Mouse (Mus musculus): ENCODE results near the gene Cbr2.

The Cbr2 gene

DNA sequence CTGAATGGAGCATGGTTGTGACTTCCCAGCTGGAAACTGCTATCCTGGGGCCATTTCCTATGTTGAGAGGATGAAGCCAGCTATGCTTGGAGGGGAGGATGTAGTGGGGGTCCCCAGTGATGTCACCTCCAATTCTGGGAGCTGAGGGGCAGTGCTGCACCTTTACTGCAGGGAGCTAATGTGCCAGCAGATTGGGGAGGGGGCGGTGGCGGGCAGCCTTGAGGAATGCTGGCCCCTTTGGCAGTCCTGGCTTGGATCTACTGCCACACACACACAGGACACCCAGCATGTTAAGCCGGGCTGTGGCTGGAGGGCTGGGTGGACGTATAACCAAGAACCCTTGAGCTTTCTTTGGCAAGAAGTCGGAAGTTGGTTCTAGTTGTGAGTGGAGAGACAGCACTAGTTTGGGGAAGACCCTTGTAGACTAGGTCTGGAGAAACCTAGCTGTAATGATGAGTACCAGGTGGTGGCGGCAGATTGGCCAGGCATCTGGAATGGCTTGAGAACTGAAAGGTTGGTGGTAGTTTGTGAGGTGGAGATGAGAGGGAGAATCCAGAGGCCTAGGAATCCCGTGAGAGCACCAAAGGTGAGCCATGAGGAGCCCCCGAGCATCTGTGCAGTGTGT, 19.8 kb downstream of the Cbr2 start:
- DNase-seq (ENCODE audit: low read depth): no peak

DNA sequence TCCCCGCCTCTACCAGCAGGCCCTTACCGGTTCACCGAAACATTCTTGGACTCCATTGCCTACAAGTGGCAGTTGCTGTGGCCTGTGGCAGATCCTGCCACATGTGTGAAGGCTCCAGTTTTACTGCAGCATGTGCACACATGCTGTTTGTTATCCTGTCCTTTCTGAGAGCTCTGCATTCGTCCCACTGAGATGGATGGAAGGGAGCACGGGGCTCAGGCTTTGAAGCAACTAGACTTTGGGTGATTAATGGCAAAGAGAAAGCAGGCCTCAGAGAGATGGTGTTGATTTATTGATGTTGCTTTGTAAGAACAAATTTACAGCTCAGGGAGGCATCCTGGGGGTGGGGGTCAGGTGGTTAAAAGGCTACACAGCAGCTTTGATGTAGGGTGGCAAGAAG, 21.2 kb downstream of the Cbr2 start:
- no peak for DNase-seq (ENCODE audit: low read depth)

DNA sequence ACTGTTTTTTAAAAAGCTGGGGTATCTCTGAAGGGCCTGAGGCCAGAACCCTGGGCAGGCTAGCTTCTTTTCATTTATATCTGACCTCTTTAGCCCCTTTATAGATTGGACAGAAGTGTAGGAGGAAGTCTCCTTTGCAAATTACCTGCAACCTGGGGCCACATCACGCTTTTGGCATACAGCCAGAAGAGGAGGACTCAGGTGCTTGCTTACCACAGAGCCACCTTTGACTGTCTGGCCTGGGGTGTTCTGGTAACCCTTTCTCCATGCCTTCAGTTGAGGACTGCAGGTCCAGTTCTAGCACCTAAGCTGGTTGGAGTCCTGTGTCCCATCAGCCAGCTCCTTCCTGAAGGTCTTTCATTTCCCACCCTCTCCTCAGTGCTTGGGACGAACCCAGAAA, 22.4 kb downstream of the Cbr2 start:
- no peak for DNase-seq (ENCODE audit: low read depth)

DNA sequence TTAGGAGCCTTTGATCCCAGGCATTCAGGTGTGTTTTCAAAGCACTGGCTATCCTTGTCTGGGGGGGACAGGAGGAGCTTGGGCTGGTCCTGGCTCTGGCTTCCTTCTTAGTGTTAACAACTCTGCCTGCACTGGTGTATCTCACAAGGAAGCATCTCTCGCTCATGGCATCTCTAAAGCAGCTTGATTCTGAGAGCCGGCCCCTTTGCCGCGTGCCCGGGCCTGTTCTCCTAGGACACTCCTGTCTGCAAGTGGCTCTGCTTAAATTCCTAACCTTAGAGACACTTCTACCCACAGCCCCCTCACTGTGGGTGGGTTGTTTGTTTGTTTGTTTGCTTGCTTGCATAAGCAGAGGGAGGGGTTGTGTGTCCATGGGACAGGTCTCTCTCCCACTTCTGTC, 23.9 kb downstream of the Cbr2 start:
- DNase-seq (ENCODE audit: low read depth): no peak

DNA sequence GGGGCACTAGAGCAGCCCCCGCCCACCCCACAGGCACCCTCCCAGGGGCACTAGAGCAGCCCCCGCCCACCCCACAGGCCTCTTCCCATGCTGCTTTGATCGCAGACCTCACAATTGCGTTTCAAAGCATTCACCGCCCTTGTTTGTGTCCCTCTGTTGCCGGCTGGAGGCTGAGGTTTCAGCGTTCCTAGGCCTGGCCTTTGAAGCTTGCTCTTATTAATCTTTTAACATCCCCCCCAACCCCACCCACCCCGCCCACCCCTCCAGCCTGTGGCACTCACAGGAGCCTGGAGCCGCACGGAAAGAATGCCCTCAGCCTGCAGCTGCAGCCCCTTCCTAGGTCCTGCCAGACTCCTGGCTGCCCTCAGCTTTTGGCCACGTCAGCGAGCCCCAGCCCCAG, 24.7 kb downstream of the Cbr2 start:
- no peak for DNase-seq (ENCODE audit: low read depth)

DNA sequence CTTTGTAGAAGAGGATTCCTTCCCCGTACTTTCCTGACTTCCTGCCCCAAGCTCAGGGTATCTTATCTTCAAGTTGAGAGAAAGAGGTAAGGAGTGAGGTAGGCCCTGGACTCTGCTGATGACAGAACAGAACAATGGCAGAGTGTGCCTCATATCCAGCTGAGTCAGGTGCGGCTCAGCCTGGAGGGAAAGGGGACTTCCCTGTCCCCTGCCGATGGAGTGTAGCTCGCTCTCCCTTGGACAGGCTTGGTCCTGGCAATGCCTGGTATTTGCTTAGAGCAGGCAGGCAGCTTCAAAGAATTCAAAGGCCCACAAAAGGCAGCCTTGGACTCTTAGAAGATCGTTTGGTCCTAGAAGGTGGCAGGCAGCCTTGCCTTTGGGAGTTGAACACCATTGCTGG, 25.8 kb downstream of the Cbr2 start:
- no peak for DNase-seq (ENCODE audit: low read depth)

DNA sequence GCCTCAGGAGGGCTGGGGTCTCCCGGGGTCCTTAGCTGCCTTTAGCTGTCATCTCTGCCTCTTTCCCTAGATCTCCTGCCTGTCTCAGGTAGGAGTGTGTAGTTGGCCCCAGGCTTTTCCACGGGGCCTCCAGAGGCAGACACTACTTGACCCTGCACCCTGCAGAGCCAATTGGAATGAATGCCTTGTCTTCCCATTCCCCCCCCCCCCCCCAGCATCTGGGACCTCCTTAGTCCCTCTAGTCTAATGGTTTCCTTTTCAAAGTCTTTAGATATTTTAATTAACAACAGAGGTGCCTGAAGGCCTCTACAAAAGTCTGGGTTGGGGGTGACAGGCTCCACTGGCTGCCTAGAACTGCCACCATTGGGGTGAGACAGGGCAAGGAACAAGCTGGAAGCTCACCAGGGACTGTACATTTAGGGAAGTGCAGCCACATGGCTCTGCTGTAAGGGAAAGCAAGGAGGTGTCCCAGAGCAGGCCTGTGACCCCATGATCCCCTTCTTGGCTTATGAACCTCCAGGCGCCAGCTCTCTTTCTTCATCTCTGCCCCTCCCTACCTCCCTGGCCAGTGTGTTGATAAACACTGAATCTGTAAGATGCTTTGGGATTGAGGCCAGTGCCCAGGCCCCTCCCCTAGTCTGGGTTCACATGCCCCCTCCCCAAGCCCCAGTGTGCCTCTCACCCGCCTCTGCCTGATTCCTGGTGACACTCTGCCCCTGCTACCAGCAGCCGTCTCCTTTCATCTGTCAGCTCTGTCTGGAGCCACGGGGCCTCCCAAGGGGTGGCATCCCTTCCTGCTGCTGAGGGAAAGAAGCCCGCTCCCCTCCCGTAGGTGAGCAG, 27.2 kb downstream of the Cbr2 start:
- no peak for DNase-seq (ENCODE audit: low read depth)

DNA sequence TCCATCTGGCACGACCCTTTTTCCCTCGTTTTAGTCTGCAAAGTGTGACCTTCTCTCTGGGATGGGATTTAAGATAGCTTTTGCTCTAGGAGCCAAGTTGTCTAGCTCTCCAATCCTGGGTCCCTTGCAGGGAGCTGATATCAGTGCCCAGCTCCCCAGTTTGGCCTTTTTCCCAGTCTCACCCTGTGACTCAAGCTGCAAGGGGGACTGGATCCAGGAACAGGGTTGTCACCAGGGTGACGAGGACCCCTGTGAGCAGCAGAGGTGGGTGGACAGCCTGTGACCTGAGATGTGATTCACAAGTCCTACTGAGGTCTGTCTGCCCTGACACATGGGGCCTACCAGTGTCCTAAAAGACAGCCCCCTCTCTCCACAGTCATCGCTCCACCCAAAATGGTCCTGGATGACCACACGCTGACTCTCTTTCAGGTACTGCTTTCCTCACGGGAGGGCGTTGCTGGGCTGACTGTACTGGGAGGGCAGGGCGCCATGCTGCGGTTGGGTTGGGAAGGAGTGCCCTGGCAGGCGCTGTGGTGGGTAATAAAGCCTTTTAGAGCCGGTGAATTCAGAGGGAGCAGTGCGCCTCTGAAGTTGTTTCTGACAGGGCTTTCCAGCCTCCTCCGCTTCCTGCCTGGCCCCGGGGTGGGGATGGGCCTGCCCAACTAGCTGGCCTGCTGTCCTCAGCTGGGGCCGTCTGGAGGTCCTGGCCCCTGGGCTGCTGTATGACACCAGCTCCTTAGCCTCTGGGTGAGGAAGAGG, 28.0 kb downstream of the Cbr2 start:
- DNase-seq (ENCODE audit: low read depth): no peak

DNA sequence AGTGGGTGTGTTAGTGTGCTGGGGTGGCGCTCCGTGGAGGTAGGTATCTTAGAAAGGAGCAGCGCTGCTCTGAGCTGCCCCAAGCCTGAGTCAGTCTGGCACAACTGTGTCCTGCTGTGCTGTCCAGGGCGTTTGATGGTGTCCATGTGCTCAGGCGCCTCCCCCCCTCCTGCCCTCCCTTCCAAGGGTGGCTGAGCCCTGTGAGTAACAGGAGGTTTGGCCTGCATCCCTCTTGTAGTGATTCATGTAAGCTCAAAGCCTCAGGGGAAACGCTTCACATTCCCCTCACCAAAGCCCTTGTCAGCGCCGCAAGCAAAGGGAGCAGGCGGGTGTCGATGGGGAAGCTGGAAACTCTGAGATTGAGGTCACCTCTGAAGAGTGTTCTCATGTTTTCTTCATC, 34.2 kb downstream of the Cbr2 start:
- no peak for DNase-seq (ENCODE audit: low read depth)

DNA sequence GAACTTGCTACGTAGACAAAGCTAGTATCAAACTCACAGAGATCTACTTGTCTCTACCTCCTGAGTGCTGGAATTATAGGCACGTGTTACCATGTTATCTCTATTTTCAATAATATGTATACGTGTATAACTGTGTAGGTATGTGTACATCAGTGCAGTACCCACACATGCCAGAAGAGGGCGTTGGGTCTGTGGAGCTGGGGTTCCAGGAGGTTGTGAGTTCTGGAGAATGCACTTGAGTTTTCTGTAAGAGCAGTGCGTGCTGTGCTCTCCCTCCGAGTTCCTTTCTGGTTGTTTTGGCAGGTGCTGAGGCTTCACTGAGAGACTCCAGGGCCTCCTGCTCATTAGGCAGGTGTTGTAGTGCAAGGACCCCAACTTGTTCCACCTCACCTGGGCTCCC, 35.3 kb downstream of the Cbr2 start:
- no peak for DNase-seq (ENCODE audit: low read depth)

DNA sequence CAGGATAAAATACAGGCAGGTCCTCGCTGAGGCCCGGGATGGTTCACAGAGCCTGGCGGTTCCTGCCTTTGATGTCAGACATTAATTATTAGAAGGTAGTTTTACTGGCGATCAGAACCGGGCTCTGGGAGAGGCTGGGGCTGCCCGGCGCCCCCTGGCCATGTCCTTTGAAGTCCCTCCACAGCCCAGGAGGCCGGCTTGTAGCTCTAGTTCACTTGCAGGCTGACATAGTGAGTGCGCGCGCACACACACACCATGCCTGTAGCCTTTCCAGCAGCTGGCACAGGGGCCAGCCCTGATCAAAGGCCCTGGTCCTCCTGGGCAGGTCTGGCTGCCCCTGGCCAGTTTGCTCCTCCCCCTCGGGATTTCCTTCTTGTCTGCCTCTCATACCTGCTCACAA, 36.3 kb downstream of the Cbr2 start:
- DNase-seq (ENCODE audit: low read depth): no peak

DNA sequence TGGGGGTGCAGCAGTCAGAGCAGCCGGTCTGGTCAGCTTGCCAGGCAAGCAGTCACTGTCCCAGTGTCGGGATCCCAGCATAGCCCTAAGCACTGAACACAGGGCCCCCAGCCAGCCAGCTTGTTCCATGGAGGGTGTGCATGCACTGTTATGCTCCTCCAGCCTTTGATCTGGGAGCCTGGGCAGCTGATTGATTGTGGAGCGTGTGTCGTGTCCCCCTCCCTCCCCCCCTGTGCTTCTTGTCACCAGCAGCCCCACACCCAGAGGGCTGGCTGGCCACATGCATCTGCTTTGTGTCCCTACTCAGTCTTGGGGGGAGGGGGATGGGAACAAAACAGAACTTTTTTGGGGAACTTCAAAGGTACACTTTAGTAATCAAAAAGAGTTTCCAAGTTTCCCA, 36.7 kb downstream of the Cbr2 start:
- no peak for DNase-seq (ENCODE audit: low read depth)

DNA sequence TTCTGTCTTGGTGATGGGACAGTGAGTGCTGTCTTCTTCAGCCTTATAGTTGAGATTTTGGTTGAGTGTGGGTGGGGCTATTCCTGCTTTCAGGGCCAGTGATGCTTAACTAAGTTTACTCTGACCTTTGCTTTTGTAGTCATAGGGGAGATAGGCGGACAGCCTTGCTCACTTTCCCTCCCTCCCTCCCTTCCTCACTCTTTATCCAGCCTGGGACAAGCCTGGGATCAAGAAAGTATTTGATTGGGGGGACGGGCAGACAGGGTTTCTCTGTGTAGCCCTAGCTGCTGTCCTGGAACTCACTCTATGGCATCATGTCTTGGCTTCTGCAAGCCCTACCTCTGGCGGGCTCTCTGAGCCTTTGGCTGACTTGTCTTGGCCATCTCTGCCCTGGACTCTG, 38.5 kb downstream of the Cbr2 start:
- DNase-seq (ENCODE audit: low read depth): no peak

DNA sequence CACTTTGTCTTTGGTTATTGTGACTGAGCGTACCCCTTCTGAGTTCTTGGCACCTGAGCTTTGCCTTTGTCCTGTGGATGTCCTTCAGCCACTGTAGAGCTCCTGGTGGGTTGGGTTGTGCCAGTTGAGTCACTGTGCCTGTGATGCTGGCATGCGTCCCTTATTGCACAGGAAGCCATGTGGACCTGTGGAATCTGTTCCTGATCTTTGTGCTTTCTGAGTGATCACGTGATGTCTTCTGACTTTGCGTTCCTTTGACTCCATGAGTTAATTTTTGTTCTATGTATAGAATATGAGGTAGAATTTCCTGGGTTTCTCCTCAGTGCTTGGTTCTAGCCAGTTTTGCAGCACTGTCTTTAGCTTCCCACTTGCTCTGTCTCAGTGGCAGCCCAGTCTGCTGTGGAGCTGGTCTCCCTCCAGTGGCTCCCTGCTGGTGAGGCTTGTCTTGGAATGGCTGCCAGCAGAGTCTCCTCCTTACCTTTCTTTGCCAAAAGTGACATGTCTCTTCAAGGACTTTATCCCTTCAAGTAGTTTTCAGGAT, 39.4 kb downstream of the Cbr2 start:
- DNase-seq (ENCODE audit: low read depth): no peak

DNA sequence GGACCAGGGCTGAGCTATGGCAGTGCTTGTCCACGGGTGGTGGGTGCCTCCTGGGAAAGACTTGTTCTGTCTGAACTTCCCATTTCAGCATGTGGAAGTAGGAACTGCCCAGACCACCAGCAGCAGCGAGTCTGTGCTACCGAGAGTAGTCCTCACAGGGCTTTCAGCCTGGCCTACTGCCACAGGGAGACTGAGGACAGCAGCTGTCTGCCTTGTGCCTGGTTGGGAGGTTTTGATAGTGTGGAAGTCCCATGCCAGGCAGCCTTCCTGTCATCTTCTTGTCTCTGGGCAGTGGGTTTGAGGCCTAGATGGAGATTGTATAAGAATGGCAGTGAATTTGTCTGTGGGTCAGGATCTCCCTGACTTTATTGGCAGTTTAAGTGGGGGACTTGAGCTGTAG, 42.5 kb downstream of the Cbr2 start:
- DNase-seq (ENCODE audit: low read depth): no peak

DNA sequence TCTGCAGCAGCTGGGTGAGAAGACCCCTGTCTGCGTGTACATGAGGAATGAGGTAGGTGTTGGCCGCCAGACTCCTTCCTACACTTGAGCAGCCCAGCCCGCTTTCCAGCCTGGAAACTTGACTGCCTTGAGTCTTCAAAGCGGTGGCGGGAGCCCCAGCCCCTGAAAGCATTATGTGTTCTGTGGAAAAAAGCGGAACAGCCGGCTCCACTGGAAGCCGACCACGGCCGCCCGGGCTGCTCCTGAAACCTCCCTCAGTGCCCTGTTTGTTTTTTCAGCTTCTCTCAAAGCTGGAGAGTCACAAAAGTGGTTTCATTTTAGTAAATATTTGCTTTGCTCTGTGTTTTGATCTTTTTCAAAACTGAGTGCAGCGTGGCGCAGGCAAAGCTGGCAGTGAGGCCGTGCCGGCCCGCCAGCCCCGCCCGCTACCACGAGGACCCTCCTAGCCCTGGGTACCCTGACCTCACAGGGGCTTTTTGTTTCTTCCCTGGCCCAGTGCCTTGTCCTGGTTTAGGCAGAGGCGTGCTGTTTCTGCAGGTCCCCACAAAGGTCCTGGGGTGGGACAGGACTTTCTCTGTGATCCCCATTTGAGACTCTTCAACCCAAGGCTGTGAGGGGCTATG, 45.2 kb downstream of the Cbr2 start:
- DNase-seq (ENCODE audit: low read depth): no peak

DNA sequence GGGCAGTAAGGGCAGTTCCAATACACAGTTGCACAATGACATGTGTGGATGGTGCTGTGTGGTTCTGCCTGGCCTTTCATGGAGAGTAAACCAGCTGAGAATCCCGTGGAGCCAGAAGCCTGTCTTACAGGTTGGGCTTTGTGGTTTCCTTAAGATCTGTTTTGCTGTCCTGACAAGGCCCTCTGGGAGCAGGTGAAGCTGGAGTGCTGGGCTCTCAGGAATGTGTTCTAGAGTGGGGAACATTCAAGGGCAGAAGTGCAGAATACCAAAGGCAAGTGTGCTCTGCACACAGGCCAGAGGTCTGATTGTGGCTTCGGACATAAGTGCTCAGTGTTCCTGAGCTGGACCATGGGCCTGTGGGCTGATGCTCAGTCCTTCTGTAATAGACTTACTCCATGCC, 47.3 kb downstream of the Cbr2 start:
- no peak for DNase-seq (ENCODE audit: low read depth)

DNA sequence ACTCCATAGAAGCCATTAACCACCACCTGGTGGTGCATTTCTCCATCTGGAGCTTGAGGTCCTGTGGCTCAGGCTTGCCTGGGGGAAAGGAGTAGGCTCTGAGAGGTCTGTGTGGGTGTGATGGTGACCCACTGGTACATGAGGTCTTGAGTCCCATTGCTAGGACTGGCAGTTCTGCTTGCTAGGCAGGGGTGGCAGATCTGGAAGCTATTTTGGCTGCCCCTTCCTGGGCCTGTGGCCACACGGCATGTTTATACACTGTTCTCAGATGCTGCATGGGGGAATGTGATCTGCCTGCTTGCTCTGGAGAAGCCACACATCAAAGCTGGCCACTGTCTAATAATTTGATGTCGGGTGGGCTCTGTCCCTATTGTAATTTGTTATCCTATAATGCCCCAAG, 47.8 kb downstream of the Cbr2 start:
- no peak for DNase-seq (ENCODE audit: low read depth)

DNA sequence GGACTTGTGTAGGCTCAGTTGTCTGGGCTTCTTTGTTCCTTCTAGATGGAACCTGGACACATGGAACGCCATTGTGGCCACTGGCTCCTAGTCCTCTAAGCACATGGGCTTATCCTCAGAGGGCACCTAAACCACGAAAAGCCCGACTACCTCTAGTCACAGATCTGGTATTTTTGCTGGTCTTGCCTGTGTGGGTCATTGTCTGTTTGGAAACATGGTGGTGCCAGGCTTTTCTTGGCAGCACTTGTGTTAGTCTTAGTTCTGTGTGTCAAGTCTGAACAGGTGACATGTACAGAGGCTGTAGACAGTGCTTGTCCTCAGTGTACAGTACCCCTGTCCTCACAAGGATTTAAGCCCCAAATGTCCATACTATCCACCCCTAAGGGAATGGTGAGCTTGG, 48.4 kb downstream of the Cbr2 start:
- DNase-seq (ENCODE audit: low read depth): no peak

DNA sequence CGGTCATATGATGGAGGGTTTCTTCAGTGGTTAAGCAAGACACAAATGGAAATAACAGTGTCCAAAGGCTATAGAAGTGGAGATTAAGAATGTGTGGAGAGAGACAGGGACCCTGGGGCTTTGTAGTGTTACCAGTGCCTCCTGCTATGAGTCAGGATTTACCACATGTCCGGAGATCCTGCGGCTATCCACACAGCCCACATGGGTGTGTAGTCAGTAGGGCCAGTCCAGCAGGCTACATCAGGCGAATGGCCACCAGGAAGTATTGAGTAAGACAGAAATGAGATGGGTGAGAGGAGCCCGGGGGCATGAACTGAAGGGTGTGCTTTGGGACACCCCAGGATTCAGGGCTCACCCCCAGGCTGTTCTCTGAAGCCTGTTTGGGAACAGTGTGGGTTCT, 49.2 kb downstream of the Cbr2 start:
- DNase-seq (ENCODE audit: low read depth): no peak

DNA sequence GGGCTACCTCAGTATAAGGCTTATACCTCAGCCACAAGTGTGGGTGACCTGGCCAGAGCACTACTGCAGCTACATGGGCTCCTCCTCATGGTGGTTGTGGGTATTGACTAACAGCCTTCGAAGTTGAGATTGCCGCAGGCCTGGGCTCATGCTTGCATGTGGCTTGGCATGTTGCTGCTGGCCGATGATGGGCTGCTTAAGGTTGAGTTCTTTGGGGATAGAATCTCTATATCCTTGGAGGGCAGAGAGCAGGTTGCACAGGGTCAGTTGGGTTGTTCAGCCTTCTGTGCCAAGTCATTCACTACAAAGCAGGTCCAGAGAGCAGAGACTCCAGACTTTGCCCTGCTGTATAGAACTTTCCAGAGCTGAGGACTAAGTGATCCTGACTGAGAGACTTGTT, 52.0 kb downstream of the Cbr2 start:
- no peak for DNase-seq (ENCODE audit: low read depth)

All from c-Kit-positive CD71-positive TER-119-negative erythroid progenitor cells, embryonic 14.5 days (primary cell).